Mouse (Mus musculus): Measurements from ENCODE around the gene Spdya. TPM values are rescaled to one million over a fixed set of nuclear protein-coding genes. Genes with fewer than 3 reads are reported as not detected.
"Not testable (repeated sequence)": the region's sequence is repeated elsewhere in the genome, so short reads cannot be mapped to it uniquely, and the experiment has no call there.

Gene Spdya
- polyA plus RNA-seq, 1 experiment from 2014 or later = 0.62 TPM

DNA sequence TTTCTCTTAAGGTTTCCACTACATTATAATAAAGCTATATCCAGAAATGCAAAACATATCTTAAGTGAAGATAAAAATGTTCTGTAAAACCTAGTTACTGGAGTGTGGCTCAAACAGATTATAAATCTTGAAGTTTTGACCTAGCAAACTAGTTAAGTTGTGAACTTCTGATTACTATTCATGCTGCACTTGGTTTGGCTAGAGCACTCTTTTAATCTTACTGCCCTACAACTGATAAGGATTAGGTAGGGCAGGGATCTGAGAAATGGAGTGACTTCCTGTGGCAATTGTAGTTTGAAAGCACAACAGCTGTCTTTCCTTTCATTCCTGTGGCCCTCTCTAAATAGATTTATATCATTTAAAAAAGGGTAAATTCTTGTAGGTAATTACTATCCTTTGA, 23.8 kb upstream of the Spdya start:
- DNase-seq (ENCODE audit: low spot score) = no peak
- no peaks in the 10 kb centered on the region for H3K27me3 ChIP-seq (ENCODE audit: control insufficient read depth, insufficient read depth, low read length)

DNA sequence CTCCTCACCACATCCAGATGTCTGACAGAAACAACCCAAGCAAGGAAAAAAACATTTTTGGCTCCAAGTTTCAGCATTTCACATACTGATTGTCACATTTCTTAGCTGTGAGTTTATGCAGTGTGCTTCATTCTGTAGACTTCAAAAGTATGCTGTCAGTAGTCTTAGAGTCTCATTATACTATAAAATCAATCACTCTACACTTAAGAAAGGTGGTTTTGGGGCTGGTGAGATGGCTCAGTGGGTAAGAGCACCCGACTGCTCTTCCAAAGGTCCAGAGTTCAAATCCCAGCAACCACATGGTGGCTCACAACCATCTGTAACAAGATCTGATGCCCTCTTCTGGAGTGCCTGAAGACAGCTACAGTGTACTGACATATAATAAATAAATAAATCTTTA, 16.3 kb upstream of the Spdya start:
- WGBS = 73% methylated on average over 1 of the region's 1 CpGs
- H3K4me2 ChIP-seq (replicated peaks; ENCODE audit: low read depth); H3K36me3 ChIP-seq (ENCODE audit: control insufficient read depth, insufficient read depth, low read length); ATAC-seq (ENCODE audit: low FRiP score, low TSS enrichment); H3K4me1 ChIP-seq (replicated peaks; ENCODE audit: control insufficient read depth, insufficient read depth); H3K4me3 ChIP-seq (ENCODE audit: low read depth, low read length); H3K9ac ChIP-seq (ENCODE audit: low read length); DNase-seq (ENCODE audit: low spot score); H3K27me3 ChIP-seq (ENCODE audit: control insufficient read depth, insufficient read depth, low read length); H3K9me3 ChIP-seq (ENCODE audit: control insufficient read depth, low read length); H3K27ac ChIP-seq (replicated peaks): not testable (repeated sequence)

More for the DNA sequence above, 23.8 kb upstream of the Spdya start:
- Histone ChIP-seq H3K4me3 (ENCODE audit: low read depth, low read length) (no peak overlapping the region), H3K36me3 (ENCODE audit: control insufficient read depth, insufficient read depth, low read length) (no peaks in the 10 kb centered on the region), H3K4me2 (replicated peaks; ENCODE audit: low read depth) (no peak overlapping the region), H3K9ac (ENCODE audit: low read length) (no peak overlapping the region), H3K27ac (replicated peaks) (no peak overlapping the region), H3K4me1 (replicated peaks; ENCODE audit: control insufficient read depth, insufficient read depth) (no peaks in the 10 kb centered on the region), H3K9me3 (ENCODE audit: control insufficient read depth, low read length) (no peaks in the 10 kb centered on the region)
- TF ChIP-seq CTCF (IDR thresholded peaks at IDR 0.05; ENCODE audit: low read depth) = no peak
- no peak for TF ChIP-seq EP300 (optimal IDR thresholded peaks at IDR 0.05)
- no peak for ATAC-seq (ENCODE audit: low FRiP score, low TSS enrichment)

DNA sequence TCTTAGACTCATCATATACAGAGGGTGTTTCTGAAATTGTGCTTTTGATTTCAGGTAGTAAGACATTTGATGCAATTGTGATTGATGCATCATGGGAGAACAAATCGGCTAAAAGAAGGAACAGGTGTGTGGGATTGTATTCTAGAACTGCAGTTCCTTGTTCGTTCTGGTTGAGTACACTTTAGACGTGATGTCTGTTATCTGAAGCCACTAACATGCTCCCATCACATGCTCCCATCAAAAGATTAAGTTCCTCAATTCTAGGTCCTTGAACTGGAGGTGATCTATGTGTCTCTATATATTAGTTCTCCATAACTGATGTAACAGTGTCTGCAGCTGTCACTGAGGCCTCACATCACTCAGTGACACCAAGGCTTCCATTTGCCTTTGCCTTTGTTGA, 14.7 kb upstream of the Spdya start:
- no peak for ATAC-seq (ENCODE audit: low FRiP score, low TSS enrichment)
- Histone ChIP-seq H3K9me3 (ENCODE audit: control insufficient read depth, low read length) (no peaks in the 10 kb centered on the region), H3K4me2 (replicated peaks; ENCODE audit: low read depth) (no peak overlapping the region), H3K27me3 (ENCODE audit: control insufficient read depth, insufficient read depth, low read length) (no peaks in the 10 kb centered on the region), H3K4me1 (replicated peaks; ENCODE audit: control insufficient read depth, insufficient read depth) (no peaks in the 10 kb centered on the region), H3K36me3 (ENCODE audit: control insufficient read depth, insufficient read depth, low read length) (no peaks in the 10 kb centered on the region), H3K9ac (ENCODE audit: low read length) (no peak overlapping the region), H3K4me3 (ENCODE audit: low read depth, low read length) (no peak overlapping the region), H3K27ac (replicated peaks) (no peak overlapping the region)
- 78% methylated on average over 3 of the region's 3 CpGs for WGBS
- DNase-seq (ENCODE audit: low spot score) = no peak
- TF ChIP-seq CTCF (IDR thresholded peaks at IDR 0.05; ENCODE audit: low read depth) (no peak), EP300 (optimal IDR thresholded peaks at IDR 0.05) (no peak)

DNA sequence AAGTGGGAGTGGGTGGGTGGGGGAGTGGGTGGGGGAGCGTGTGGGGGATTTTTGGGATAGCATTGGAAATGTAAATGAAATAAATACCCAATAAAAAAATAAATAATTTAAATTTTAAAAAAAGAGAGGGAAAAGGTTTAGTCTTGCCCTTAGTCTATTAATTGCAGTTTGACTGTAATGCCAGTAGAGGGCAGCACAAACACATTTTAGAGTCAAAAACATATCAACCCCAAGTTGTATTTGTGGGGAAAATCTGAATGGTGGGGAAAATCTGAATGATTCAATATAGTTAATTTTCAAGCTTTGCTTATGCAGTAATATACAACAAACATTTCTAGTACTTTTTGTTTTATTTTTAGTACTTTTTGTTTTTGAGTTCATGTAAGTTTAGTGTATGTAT, 3.3 kb upstream of the Spdya start:
- Histone ChIP-seq H3K4me2 (replicated peaks; ENCODE audit: low read depth) (no peak overlapping the region), H3K4me3 (ENCODE audit: low read depth, low read length) (no peak overlapping the region), H3K27ac (replicated peaks) (no peak overlapping the region), H3K4me1 (replicated peaks; ENCODE audit: control insufficient read depth, insufficient read depth) (peaks cover 2% of the 10 kb centered on the region; the same call in 1 of the 2 replicates), H3K27me3 (ENCODE audit: control insufficient read depth, insufficient read depth, low read length) (no peaks in the 10 kb centered on the region), H3K9ac (ENCODE audit: low read length) (no peak overlapping the region), H3K36me3 (ENCODE audit: control insufficient read depth, insufficient read depth, low read length) (no peaks in the 10 kb centered on the region), H3K9me3 (ENCODE audit: control insufficient read depth, low read length) (no peaks in the 10 kb centered on the region)
- TF ChIP-seq CTCF (IDR thresholded peaks at IDR 0.05; ENCODE audit: low read depth) = peak; percentile 73
- TF ChIP-seq EP300 (optimal IDR thresholded peaks at IDR 0.05) = no peak
- ATAC-seq (ENCODE audit: low FRiP score, low TSS enrichment) = no peak
- no peak for DNase-seq (ENCODE audit: low spot score)
- 6% methylated on average over 1 of the region's 1 CpGs for WGBS

DNA sequence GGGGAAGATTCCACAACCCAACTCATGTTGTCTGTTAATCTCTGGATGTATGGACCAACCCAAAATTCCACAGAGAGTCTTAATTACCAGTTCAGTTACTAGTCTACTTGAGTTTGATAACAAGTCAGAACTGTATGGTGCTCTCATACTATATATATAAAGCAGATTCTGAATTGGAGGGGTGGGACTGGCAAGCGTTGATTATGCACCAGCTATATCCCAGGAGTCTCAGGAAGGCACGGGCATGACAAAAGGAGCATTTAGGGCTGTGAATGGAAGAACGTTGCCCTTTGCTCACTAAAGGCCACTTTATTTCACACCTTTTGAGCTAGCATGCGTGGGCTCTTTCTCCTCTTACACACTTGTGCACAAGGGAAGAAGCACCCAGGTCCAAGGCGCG, 511 bp upstream of the Spdya start:
- H3K27me3 ChIP-seq (ENCODE audit: control insufficient read depth, insufficient read depth, low read length) = no peaks in the 10 kb centered on the region
- WGBS = 10% methylated on average over 6 of the region's 6 CpGs
- H3K36me3 ChIP-seq (ENCODE audit: control insufficient read depth, insufficient read depth, low read length) = no peaks in the 10 kb centered on the region
- peak overlapping the region; percentile 100 for H3K4me2 ChIP-seq (replicated peaks; ENCODE audit: low read depth)
- ATAC-seq (ENCODE audit: low FRiP score, low TSS enrichment) = no peak
- H3K4me3 ChIP-seq (ENCODE audit: low read depth, low read length) = peak overlapping the region; percentile 71
- TF ChIP-seq CTCF (IDR thresholded peaks at IDR 0.05; ENCODE audit: low read depth) = no peak
- H3K9me3 ChIP-seq (ENCODE audit: control insufficient read depth, low read length) = no peaks in the 10 kb centered on the region
- no peak overlapping the region for H3K9ac ChIP-seq (ENCODE audit: low read length)
- no peak for DNase-seq (ENCODE audit: low spot score)
- H3K4me1 ChIP-seq (replicated peaks; ENCODE audit: control insufficient read depth, insufficient read depth) = peaks cover 2% of the 10 kb centered on the region; the same call in 1 of the 2 replicates
- no peak overlapping the region for H3K27ac ChIP-seq (replicated peaks)

DNA sequence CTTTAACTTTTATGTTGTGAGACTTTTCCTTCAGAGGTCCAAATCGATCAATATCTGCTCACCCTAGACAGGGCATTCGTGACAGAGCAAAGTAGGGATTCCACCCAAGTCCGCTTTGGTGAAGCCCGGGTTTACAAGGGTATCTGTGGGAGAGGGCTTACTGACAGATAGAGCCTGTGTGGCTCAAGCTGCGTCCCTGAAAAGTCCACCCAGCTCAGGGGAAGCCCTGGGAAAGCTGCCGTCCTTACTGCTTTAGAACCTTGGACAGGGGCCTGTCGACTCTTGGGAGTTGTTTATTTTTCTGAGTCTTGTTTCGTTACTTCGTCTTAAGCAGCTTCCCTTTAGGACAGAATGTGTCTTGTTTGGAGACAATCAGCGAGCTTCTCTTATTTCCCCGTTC, 1.0 kb downstream of the Spdya start:
- 12% methylated on average over 11 of the region's 11 CpGs for WGBS
- H3K4me3 ChIP-seq (ENCODE audit: low read depth, low read length) = peak overlapping the region; percentile 71; the same call in 1 of the 2 replicates
- TF ChIP-seq CTCF (IDR thresholded peaks at IDR 0.05; ENCODE audit: low read depth) (no peak), EP300 (optimal IDR thresholded peaks at IDR 0.05) (no peak)
- no peaks in the 10 kb centered on the region for H3K27me3 ChIP-seq (ENCODE audit: control insufficient read depth, insufficient read depth, low read length)
- no peak overlapping the region for H3K27ac ChIP-seq (replicated peaks)
- H3K4me2 ChIP-seq (replicated peaks; ENCODE audit: low read depth) = peak overlapping the region; percentile 100
- H3K9me3 ChIP-seq (ENCODE audit: control insufficient read depth, low read length) = no peaks in the 10 kb centered on the region
- peaks cover 2% of the 10 kb centered on the region; the same call in 1 of the 2 replicates for H3K4me1 ChIP-seq (replicated peaks; ENCODE audit: control insufficient read depth, insufficient read depth)
- H3K36me3 ChIP-seq (ENCODE audit: control insufficient read depth, insufficient read depth, low read length) = no peaks in the 10 kb centered on the region
- ATAC-seq (ENCODE audit: low FRiP score, low TSS enrichment) = no peak
- DNase-seq (ENCODE audit: low spot score) = no peak
- no peak overlapping the region for H3K9ac ChIP-seq (ENCODE audit: low read length)

All from stomach, postnatal 0 days (tissue).